Mouse (Mus musculus) bone marrow, adult 2 months (tissue): ENCODE measurements at regions not wholly inside any gene's neighbourhood (a gene's known extent, or its start where the extent isn't known, plus 50 kb on each side); places are given as distances from the start of the nearest gene placed in this dataset.

ENCODE experiments used
- H3K27ac ChIP-seq: fragments of 200-500 bp; 2 replicates; pipeline ENCODE4 v1.5.1; 2012; ENCODE audit warnings: low read depth, mild to moderate bottlenecking, control low read depth, inconsistent platforms, low read length; ENCODE audit not compliant: control insufficient read depth, poor library complexity, insufficient read depth
- H3K4me1 ChIP-seq: fragments of 200-500 bp; 2 replicates; pipeline ENCODE4 v1.6.1; 2011; ENCODE audit warnings: low read length; ENCODE audit not compliant: control insufficient read depth, insufficient read depth
- H3K4me3 ChIP-seq: fragments of 200-500 bp; replicated peaks from 2 replicates; pipeline ENCODE3; 2011; ENCODE audit warnings: mild to moderate bottlenecking, low read depth, low read length, control low read depth; ENCODE audit not compliant: control insufficient read depth
- CTCF ChIP-seq: fragments of 200-500 bp; IDR thresholded peaks from 2 replicates; pipeline ENCODE4 v1.5.1; 2011; ENCODE audit warnings: low read length, control low read depth; ENCODE audit not compliant: control insufficient read depth, insufficient read depth
- POLR2A ChIP-seq: fragments of 200-500 bp; IDR thresholded peaks from 2 replicates; pipeline ENCODE4 v1.6.1; 2011; ENCODE audit warnings: low read depth, mild to moderate bottlenecking, control low read depth, low read length, borderline replicate concordance; ENCODE audit not compliant: control insufficient read depth
- WGBS: fragments of 180-500 bp; shearing (Covaris S2); methylation state at CpG from one replicate; pipeline ENCODE4 v1.1.7; 2018; 5-methylcytosine and 5-hydroxymethylcytosine counted together

DNA sequence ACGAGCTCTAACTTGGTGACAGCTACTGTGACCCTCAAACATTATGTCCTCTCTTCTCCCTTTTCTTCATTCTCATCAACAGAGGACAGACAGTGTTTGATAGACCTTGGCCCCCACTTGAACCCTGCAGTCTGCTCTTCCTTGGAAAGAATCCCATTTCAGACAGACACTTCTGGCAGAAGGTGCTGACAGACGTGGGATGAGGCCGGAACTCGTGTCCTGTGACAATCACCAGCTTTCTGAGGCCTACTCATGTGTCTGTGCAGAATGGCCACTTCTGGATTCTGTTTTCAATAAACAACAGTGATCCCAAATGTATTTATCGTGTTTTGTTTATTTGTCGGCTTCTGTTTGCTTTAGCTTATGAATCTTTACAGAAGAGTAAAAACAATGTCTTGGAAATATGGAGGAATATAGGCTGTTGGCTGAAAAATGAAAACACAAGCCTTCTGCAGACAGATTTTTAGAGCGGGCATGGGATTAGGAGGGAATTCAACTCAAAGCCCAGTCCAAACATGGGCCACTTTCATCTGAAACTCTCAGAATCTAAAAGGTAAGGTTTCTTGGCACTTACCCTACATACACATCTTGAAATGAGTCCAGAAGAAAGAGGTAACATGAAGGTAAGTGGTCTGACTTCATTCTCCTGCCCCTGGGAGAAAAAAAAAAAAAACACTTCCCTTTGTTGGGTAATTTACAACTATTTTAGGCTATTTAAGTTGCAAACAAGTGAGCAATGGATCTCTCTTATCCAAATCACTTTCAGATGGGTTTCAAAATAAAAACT lies 350.9 kb downstream of the Irx1 start:
- WGBS: 70% methylated on average over 7 of the region's 7 CpGs
- no peak overlapping the region for H3K4me3 ChIP-seq
- H3K4me1 ChIP-seq: no peaks in the 10 kb centered on the region
- no peak overlapping the region for H3K27ac ChIP-seq
- TF ChIP-seq POLR2A (no peak), CTCF (no peak)

DNA sequence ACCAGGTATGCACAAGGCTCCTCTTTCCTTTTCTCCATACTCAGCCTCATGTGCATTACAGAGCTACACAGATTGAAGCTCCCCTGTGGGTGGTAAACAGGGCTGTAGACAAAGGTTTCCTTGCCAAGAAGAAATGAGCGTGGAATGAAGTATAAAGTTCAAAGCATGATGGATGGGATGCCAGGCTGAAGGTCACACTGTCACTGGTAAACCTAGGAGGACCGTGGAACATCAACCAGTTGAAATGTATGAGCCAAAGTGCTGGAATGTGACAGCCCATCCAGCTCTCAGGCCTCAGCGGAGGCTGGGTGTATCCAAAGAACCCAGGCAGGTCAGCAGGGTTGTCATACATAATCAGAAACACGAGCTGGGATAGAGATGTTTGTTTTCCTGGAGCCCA lies 381.0 kb downstream of the Irx1 start:
- Histone ChIP-seq H3K27ac (no peak overlapping the region), H3K4me1 (no peaks in the 10 kb centered on the region), H3K4me3 (no peak overlapping the region)
- WGBS: 64% methylated on average over 4 of the region's 4 CpGs
- TF ChIP-seq CTCF: no peak
- no peak for TF ChIP-seq POLR2A

DNA sequence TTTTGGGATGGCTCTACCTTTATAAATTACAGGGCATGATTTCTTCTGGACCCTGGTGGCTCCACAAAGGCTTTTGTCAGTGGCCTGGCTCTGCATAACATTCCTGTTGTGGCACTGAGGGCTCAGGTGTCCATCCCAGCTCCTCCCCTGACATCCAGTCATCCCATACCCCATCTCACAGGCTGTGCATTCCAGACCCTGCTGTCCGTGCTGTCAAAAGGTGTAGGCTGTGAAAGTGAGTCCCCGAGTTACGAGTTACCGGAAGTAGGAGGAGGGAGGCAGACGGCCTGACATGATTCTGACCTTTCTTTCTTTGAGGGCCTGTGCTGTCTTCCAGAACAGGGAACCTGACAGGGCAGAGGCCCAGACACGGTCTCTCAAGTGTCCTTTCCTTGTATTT lies 397.6 kb downstream of the Irx1 start:
- no peak overlapping the region for H3K4me3 ChIP-seq
- H3K4me1 ChIP-seq: no peaks in the 10 kb centered on the region
- H3K27ac ChIP-seq: no peak overlapping the region
- WGBS: 78% methylated on average over 6 of the region's 6 CpGs
- TF ChIP-seq POLR2A (no peak), CTCF (no peak)

DNA sequence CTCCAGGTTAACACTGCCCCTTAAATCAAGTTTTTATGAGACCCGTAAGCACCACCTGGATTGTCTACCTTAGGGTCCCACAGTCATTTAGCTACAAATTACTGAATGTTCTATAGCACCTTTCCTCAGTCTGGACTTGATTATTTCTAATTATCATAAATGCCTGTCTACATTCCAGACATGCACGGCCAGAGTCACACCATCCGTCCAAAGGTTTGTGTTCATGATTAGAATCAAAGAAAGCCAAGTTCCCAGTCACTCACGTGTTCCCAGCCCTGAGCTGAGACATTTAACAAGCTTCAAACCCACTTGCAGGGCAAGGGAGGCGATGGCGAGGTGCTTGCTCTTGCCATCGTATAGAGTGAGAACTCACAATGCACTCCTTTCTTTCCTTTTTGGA lies 398.1 kb downstream of the Irx1 start:
- WGBS: 75% methylated on average over 7 of the region's 7 CpGs
- no peak overlapping the region for H3K4me3 ChIP-seq
- no peaks in the 10 kb centered on the region for H3K4me1 ChIP-seq
- TF ChIP-seq CTCF (no peak), POLR2A (no peak)
- H3K27ac ChIP-seq: no peak overlapping the region

DNA sequence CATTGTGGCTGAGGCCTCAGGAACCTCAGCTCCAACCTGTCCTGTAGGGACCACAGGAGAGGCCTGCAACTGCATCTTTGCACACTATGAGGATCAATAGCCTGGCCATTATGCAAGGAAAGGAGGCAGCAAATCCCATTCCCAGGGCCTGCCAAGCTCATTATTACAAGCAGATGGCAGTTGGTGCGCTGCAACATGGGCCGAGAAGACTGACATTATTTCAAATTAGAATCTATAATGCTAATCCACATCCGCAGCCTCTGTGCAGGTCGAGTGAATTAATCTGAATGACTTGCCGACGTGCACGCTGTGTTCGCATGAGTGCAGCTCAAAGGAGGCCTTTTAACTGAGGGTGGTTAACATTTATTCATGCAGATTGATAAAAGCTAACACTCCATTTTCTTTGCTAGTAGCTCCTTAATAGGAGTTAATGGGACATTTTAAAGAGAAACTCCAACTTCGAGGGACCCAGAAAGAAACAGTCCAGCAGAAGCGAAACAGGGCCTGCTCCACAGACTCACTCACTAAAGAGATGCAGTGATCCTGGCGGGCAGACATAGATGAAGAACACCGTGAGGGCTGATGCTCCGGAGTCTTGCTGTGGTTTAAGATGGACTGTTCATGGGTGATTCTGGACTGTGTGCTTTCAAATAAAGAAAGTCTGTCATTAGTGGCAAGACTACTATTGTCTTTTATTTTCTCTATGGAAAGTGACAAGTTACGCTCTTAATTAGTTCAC lies 404.9 kb downstream of the Irx1 start:
- Histone ChIP-seq H3K4me3 (no peak overlapping the region), H3K27ac (no peak overlapping the region), H3K4me1 (no peaks in the 10 kb centered on the region)
- WGBS: 84% methylated on average over 14 of the region's 14 CpGs
- TF ChIP-seq POLR2A (no peak), CTCF (no peak)

DNA sequence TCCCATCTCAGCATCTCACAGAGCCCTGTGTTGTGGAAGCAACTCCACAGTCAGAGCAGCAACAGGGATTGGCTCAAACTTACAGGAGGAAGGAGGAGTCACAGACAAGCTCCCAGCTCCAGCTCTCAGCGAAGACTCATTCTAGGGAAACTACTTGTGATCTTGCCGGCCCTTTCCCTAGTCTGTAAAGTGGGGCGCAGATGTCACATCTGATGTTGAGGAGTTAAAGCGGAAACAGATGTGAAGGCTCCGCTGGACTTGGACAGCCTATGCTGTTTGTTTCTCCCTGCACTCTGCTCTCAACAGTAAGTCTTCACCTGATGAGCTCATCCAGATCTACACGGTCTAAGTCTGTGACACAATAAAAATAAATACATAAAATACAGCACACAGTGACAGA lies 408.1 kb downstream of the Irx1 start:
- TF ChIP-seq POLR2A (no peak), CTCF (no peak)
- Histone ChIP-seq H3K27ac (no peak overlapping the region), H3K4me1 (no peaks in the 10 kb centered on the region), H3K4me3 (no peak overlapping the region)
- WGBS: 76% methylated on average over 6 of the region's 6 CpGs

DNA sequence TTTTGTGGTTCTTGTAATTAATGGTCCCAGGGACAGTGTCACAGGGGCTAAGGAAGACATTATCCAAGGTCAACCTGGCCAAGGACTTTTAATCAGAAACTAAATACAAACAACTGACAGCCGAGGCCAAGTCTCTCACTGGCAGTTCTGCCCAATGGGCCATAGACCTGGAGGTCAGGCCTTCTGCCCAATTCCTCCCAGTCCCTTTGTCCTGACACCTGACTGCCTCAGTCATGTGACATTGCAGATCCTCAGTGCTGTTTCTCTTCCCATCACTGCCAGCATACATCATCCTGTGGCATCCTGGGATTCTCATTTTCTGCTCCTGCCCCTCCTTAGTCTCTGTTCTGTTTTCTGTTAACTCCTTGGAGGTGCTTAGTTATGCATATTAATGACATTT lies 413.4 kb downstream of the Irx1 start:
- H3K27ac ChIP-seq: no peak overlapping the region
- no peaks in the 10 kb centered on the region for H3K4me1 ChIP-seq
- no peak for TF ChIP-seq POLR2A
- TF ChIP-seq CTCF: no peak

DNA sequence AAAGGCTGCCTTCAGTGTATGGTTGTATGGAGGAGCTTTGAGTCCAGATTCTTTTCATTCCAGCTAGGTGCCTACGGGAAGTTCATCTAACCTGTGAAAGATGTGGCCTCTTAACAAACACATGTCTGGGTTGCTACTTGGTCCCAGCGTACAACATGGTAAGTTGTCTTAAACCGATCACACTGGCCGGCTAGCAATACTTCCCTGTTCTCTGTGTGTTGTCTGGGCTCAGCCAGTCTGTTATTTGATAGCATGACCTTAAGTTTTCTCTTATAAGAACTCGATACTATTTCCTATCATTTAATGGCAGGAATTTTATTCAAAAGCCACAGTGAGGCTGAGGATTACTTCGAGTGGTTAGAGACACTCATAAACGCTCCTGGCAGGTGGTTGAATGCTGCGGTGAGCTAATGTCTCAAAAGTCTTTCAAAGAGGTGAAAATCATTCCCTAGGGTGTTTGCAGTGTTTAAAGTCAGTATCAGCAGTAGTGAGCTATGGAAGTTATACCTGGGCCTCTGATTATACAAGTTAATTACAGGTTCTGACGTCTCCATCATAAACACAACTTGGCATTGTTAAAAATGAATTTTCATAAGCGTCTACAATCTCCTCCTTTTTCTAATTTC lies 414.2 kb downstream of the Irx1 start:
- Histone ChIP-seq H3K27ac (no peak overlapping the region), H3K4me1 (no peaks in the 10 kb centered on the region), H3K4me3 (no peak overlapping the region)
- TF ChIP-seq CTCF (no peak), POLR2A (no peak)
- 77% methylated on average over 10 of the region's 10 CpGs for WGBS

More for the DNA sequence above, 413.4 kb downstream of the Irx1 start:
- WGBS: 65% methylated on average over 1 of the region's 1 CpGs
- H3K4me3 ChIP-seq: no peak overlapping the region
